Mouse (Mus musculus) mammary gland, adult 2 months (tissue): Measurements from ENCODE around the gene Opa1. TPM values are rescaled to one million over a fixed set of nuclear protein-coding genes. Genes with fewer than 3 reads are reported as not detected.

Experiments
- polyA plus RNA-seq: library from polyadenylated mRNA; depleted of rRNA; stranded (reverse); fragments of >200 nt; gene quantifications from 2 replicates; pipeline ENCODE4 v1.2.3, GENCODE M21; 2012; ENCODE audit warnings: low replicate concordance; rRNA removed

Opa1 gene
- 8.2 and 15.1 TPM in 2 replicates for polyA plus RNA-seq

DNA sequence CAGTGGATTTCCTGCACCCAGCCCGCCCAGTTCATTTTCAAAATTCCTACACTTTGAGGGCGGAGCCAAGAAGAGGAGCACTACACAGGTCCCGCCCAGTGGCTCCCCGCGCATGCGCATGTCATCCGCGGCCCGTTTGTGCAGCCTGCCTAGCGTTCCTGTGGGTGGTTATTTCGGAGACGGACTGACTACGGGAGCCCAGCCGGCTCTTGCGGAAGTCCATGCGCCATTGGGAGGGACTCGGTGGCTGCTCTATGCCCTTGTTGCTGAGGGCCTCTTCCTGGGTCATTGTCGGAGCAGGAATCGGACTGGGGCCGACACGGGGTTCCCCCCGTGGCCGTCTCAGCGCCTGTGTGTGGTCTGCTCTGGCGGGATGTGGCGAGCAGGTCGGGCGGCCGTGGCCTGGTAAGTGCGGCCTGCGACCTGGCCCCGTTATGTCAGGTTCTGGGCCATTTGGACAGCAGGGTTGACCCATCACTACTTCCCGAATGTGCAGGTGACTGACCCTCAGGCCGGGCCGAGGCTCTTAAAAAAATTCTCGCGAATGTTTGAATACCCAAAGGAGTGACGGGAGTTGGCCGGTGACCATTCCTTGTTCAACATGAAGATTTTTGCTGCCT is at the start of gene Opa1:
Opa1 (plus strand) TSS at position 168 of the 620 bp plus-strand sequence.

DNA sequence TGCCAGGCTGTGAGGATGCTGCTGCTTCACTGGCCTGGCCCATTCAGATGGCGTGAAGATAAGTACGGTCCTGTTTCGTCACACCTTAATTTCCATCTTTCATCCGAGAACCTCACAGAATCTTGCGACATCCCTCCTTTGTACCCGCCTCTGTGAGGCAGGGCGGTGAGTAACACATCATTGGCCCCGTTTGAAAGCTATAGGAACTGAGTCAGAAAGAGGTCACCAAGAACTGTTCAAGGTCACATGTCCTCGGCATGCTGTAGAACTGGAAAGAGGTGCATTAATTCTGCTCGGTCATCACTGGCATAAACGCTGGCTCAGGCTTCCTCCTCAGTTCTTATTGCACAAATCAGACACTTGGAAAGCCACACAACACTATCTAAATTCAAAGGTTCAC is 34.3 kb upstream of the Opa1 start, which contains the start of gene Atp13a4:
Atp13a4 (minus strand) TSS at position 36 of the 400 bp plus-strand sequence.

Other genes starting within 250 kb of the Opa1 start
- gene Atp13a5, start 200.6 kb upstream of the Opa1 start, polyA plus RNA-seq: 0.32 TPM in 1 of 2 replicates, not detected in the other
- gene Atp13a4, start 34.5 kb upstream of the Opa1 start, polyA plus RNA-seq: 0.29 TPM in 1 of 2 replicates, not detected in the other